Mouse (Mus musculus): ENCODE data around the gene Glb1. TPM values are rescaled to one million over a fixed set of nuclear protein-coding genes. Genes with fewer than 3 reads are reported as not detected.
A peak's percentile ranks its signal among the peaks of the same experiment; 100 is the strongest.

The Glb1 gene
- polyA plus RNA-seq, 1 experiment, result 59.5 TPM

DNA sequence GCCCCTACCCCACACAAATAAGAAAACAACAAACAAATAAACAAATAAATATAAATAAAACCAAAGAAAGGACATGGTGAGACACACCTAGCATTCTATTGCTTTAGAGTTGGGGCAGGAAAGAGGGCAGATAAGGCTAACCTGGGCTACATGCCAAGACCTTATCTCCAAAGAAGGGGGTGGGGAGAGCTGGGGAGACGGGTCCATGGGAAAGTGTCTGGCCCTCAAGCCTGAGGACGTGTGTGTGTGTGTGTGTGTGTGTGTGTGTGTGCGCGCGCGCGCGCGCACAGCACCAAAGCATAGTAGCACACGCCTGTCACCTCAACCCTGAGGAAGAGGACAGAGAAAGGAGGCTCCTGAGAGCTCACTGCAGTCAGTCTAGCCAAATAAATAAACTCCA is 23.7 kb upstream of the Glb1 start:
- H3K4me1 ChIP-seq (replicated peaks; ENCODE audit: control insufficient read depth, insufficient read depth, low read length), result no peaks in the 10 kb centered on the region
- H3K27me3 ChIP-seq (ENCODE audit: control insufficient read depth, insufficient read depth, low read length), result no peaks in the 10 kb centered on the region
- TF ChIP-seq CTCF (IDR thresholded peaks at IDR 0.05; ENCODE audit: borderline replicate concordance, control insufficient read depth, extremely low read depth, insufficient read depth, low read length, poor library complexity) (no peak), POLR2A (IDR thresholded peaks at IDR 0.05; ENCODE audit: control insufficient read depth, extremely low read depth, insufficient read depth, low read length, poor library complexity) (no peak)
- H3K36me3 ChIP-seq (ENCODE audit: control insufficient read depth, insufficient read depth, low read length), result no peaks in the 10 kb centered on the region
- WGBS, result 96% methylated on average over 10 of the region's 10 CpGs
- DNase-seq, result no peak
- H3K27ac ChIP-seq (ENCODE audit: control insufficient read depth, insufficient read depth, low read length), result no peak overlapping the region
- H3K4me3 ChIP-seq (ENCODE audit: control insufficient read depth, insufficient read depth, low read length), result no peak overlapping the region

DNA sequence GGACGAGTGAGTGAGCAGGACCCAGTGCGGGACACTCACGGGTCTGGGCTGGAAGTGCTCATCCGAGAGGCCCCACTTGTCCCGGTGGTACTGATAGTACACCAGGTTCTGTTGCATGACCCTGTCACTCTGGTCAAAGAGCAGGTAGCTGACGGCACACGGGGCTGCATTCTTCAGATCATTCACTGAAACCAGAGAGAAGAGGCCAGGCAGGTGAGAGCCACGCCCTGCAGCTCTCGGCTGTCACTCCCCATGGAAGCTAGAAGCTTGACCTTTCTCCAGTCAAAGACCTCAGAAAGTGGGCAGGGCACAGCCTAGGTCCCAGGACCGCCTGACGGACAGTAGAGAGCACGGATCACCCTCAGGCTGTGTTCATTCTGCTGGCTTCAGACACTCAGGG is 21.0 kb upstream of the Glb1 start:
- Histone ChIP-seq H3K27ac (ENCODE audit: control insufficient read depth, insufficient read depth, low read length) (no peak overlapping the region), H3K36me3 (ENCODE audit: control insufficient read depth, insufficient read depth, low read length) (no peaks in the 10 kb centered on the region), H3K27me3 (ENCODE audit: control insufficient read depth, insufficient read depth, low read length) (no peaks in the 10 kb centered on the region), H3K4me3 (ENCODE audit: control insufficient read depth, insufficient read depth, low read length) (no peak overlapping the region), H3K4me1 (replicated peaks; ENCODE audit: control insufficient read depth, insufficient read depth, low read length) (no peaks in the 10 kb centered on the region)
- DNase-seq, result no peak
- TF ChIP-seq CTCF (IDR thresholded peaks at IDR 0.05; ENCODE audit: borderline replicate concordance, control insufficient read depth, extremely low read depth, insufficient read depth, low read length, poor library complexity) (no peak), POLR2A (IDR thresholded peaks at IDR 0.05; ENCODE audit: control insufficient read depth, extremely low read depth, insufficient read depth, low read length, poor library complexity) (no peak)
- WGBS, result 95% methylated on average over 12 of the region's 12 CpGs

DNA sequence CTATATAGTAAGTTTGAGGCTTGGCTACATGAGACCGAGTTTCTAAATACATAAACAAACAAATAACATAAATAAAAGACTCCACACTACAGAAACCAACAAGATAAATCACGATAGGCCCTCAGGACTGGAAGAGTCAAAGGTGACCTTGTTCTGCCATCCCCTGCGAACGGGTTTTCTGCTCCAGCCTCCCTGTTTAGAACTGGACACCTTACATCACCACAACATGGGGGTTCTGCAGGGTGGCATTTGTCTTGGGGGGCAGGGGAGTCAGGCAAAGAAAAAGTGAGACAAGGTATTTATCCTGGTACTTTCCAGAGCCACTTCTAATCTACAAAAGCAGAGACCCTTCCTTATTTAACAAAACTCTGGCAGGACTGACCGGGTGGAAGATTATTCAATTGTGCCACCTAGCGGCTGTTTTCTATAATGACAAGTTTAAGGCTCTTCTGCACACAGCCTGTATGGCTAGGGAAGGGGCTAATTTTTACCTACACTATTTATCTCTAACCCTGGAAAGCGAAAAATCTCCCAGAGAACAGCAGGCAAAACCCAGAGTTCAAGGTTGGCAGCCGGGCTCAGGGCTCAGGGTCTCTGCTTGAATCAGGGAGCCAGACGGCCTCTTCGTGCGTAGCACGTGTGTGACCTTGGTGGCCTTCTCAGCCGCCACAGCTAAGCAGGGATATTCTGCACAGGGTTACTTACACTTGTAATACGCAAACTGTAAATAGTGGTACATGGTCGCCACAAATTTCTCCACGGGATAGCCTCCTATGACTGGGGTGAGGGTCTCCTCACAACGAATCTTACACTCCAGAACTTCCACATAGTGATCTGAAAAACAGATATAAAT is 19.8 kb upstream of the Glb1 start:
- Histone ChIP-seq H3K4me1 (replicated peaks; ENCODE audit: control insufficient read depth, insufficient read depth, low read length) (no peaks in the 10 kb centered on the region), H3K36me3 (ENCODE audit: control insufficient read depth, insufficient read depth, low read length) (no peaks in the 10 kb centered on the region), H3K27ac (ENCODE audit: control insufficient read depth, insufficient read depth, low read length) (no peak overlapping the region), H3K4me3 (ENCODE audit: control insufficient read depth, insufficient read depth, low read length) (no peak overlapping the region), H3K27me3 (ENCODE audit: control insufficient read depth, insufficient read depth, low read length) (no peaks in the 10 kb centered on the region)
- 78% methylated on average over 17 of the region's 17 CpGs for WGBS
- no peak for TF ChIP-seq POLR2A (IDR thresholded peaks at IDR 0.05; ENCODE audit: control insufficient read depth, extremely low read depth, insufficient read depth, low read length, poor library complexity)
- TF ChIP-seq CTCF (IDR thresholded peaks at IDR 0.05; ENCODE audit: borderline replicate concordance, control insufficient read depth, extremely low read depth, insufficient read depth, low read length, poor library complexity), result 0 out of 2 replicates have a peak, but pooled peaks have one; percentile 20
- DNase-seq, result peak; percentile 44

DNA sequence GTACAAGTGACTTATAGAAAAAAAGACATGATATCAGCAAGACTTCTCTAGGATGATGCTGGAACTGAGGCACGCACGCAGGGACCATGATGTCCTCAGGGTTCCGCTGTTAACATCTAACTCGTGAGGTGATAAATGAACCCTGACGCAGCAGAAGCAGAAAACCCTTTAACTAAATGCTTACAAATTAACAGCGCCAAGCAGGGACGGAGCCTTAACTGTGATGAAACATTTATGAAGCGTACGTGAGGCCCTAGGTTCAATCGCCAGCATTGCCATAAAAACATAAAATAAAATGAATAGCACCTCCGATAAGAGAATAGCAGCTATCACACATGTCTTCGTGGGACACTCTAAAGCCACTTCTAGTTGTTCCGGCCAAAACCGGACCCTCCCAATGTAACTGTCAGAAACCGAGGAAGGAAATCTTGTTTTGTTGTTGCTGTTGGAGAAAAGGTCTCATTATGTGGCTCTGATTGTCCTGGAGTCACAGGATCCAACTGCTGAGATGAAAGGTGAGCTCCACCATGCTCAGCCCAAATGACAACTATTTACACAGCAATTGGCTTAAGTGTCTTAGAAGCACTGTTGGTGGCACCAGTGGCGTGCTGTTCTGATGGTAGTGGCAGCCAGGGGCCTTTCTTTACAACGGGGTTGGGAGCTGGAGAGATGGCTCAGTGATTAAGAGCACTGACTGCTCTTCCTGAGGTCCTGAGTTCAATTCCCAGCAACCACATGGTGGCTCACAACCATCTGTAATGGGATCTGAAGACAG is 17.8 kb upstream of the Glb1 start:
- Histone ChIP-seq H3K36me3 (ENCODE audit: control insufficient read depth, insufficient read depth, low read length) (no peaks in the 10 kb centered on the region), H3K27ac (ENCODE audit: control insufficient read depth, insufficient read depth, low read length) (no peak overlapping the region), H3K27me3 (ENCODE audit: control insufficient read depth, insufficient read depth, low read length) (no peaks in the 10 kb centered on the region), H3K4me1 (replicated peaks; ENCODE audit: control insufficient read depth, insufficient read depth, low read length) (no peaks in the 10 kb centered on the region), H3K4me3 (ENCODE audit: control insufficient read depth, insufficient read depth, low read length) (no peak overlapping the region)
- TF ChIP-seq POLR2A (IDR thresholded peaks at IDR 0.05; ENCODE audit: control insufficient read depth, extremely low read depth, insufficient read depth, low read length, poor library complexity) (no peak), CTCF (IDR thresholded peaks at IDR 0.05; ENCODE audit: borderline replicate concordance, control insufficient read depth, extremely low read depth, insufficient read depth, low read length, poor library complexity) (no peak)
- no peak for DNase-seq
- WGBS, result 95% methylated on average over 17 of the region's 17 CpGs

DNA sequence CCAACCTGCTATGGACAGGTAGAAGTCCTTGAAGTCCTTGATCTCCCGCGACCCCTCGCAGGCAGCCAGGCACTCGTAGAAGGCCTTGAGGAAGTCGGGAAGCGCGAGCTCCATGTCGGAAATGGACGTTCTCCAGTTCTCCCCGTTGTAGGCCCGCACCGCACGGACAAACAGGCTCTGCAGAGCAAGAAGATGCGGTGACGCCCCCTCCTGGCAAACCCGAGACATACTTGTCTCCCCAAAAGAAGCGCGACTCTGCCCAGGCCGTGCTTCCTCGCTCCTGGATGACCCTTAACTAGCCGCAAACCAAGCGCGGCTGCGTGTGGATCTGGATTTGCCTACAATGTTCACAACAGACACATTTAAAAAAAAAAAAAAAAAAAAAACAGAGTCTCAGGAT is 16.2 kb upstream of the Glb1 start:
- Histone ChIP-seq H3K4me1 (replicated peaks; ENCODE audit: control insufficient read depth, insufficient read depth, low read length) (no peaks in the 10 kb centered on the region), H3K27ac (ENCODE audit: control insufficient read depth, insufficient read depth, low read length) (no peak overlapping the region), H3K4me3 (ENCODE audit: control insufficient read depth, insufficient read depth, low read length) (no peak overlapping the region), H3K36me3 (ENCODE audit: control insufficient read depth, insufficient read depth, low read length) (no peaks in the 10 kb centered on the region), H3K27me3 (ENCODE audit: control insufficient read depth, insufficient read depth, low read length) (no peaks in the 10 kb centered on the region)
- 98% methylated on average over 24 of the region's 24 CpGs for WGBS
- TF ChIP-seq POLR2A (IDR thresholded peaks at IDR 0.05; ENCODE audit: control insufficient read depth, extremely low read depth, insufficient read depth, low read length, poor library complexity), result no peak
- TF ChIP-seq CTCF (IDR thresholded peaks at IDR 0.05; ENCODE audit: borderline replicate concordance, control insufficient read depth, extremely low read depth, insufficient read depth, low read length, poor library complexity), result no peak
- DNase-seq, result no peak

DNA sequence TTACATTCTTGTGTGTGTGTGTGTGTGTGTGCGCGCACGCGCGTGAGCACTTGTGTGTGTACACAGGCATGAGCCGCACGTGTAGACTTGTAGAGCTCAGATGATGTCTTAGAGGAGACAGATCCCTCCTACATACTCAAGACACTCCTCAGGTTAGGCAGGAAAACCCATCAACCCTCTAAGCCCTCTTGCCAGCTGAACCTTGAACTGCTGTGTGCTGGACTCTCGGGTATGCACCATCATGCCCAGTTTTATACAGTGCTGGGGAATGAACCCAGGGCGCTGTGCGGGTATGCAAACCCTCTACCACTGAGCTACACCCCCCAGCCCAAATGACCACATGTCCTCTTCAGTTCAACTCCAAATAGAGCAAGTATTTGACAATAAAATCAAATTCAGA is 15.7 kb upstream of the Glb1 start:
- H3K27ac ChIP-seq (ENCODE audit: control insufficient read depth, insufficient read depth, low read length), result no peak overlapping the region
- H3K36me3 ChIP-seq (ENCODE audit: control insufficient read depth, insufficient read depth, low read length), result no peaks in the 10 kb centered on the region
- no peak for DNase-seq
- no peaks in the 10 kb centered on the region for H3K27me3 ChIP-seq (ENCODE audit: control insufficient read depth, insufficient read depth, low read length)
- H3K4me1 ChIP-seq (replicated peaks; ENCODE audit: control insufficient read depth, insufficient read depth, low read length), result no peaks in the 10 kb centered on the region
- no peak overlapping the region for H3K4me3 ChIP-seq (ENCODE audit: control insufficient read depth, insufficient read depth, low read length)
- TF ChIP-seq POLR2A (IDR thresholded peaks at IDR 0.05; ENCODE audit: control insufficient read depth, extremely low read depth, insufficient read depth, low read length, poor library complexity) (no peak), CTCF (IDR thresholded peaks at IDR 0.05; ENCODE audit: borderline replicate concordance, control insufficient read depth, extremely low read depth, insufficient read depth, low read length, poor library complexity) (no peak)
- 98% methylated on average over 10 of the region's 10 CpGs for WGBS
